Mouse (Mus musculus): ENCODE measurements at regions not wholly inside any gene's neighbourhood (a gene's known extent, or its start where the extent isn't known, plus 50 kb on each side); places are given as distances from the start of the nearest gene placed in this dataset.

GRCm38 (mm10) chr1:77663345-77663744 is 148.5 kb upstream of the Epha4 start:
- Histone ChIP-seq H3K4me2 (ENCODE audit: low read depth, low read length) (no peak overlapping the region), H3K9me3 (replicated peaks; ENCODE audit: control insufficient read depth, low read length) (no peaks in the 10 kb centered on the region), H3K4me3 (ENCODE audit: low read depth, low read length) (no peak overlapping the region), H3K36me3 (ENCODE audit: control insufficient read depth, insufficient read depth) (no peaks in the 10 kb centered on the region), H3K27me3 (ENCODE audit: control insufficient read depth, insufficient read depth, low read depth, low read length) (no peaks in the 10 kb centered on the region), H3K27ac (ENCODE audit: low read length) (no peak overlapping the region), H3K9ac (ENCODE audit: low read depth, low read length) (no peak overlapping the region), H3K4me1 (ENCODE audit: control insufficient read depth, low read depth, low read length) (no peaks in the 10 kb centered on the region)
- 67% methylated on average over 7 of the region's 7 CpGs for WGBS (ENCODE audit: insufficient replicate concordance)
- no peak for ATAC-seq (ENCODE audit: low read depth)

GRCm38 (mm10) chr1:77660436-77660835 is 145.5 kb upstream of the Epha4 start:
- ATAC-seq (ENCODE audit: low read depth) = no peak
- Histone ChIP-seq H3K9me3 (replicated peaks; ENCODE audit: control insufficient read depth, low read length) (no peaks in the 10 kb centered on the region), H3K4me3 (ENCODE audit: low read depth, low read length) (no peak overlapping the region), H3K4me2 (ENCODE audit: low read depth, low read length) (no peak overlapping the region), H3K27me3 (ENCODE audit: control insufficient read depth, insufficient read depth, low read depth, low read length) (no peaks in the 10 kb centered on the region), H3K27ac (ENCODE audit: low read length) (no peak overlapping the region), H3K9ac (ENCODE audit: low read depth, low read length) (no peak overlapping the region), H3K36me3 (ENCODE audit: control insufficient read depth, insufficient read depth) (no peaks in the 10 kb centered on the region), H3K4me1 (ENCODE audit: control insufficient read depth, low read depth, low read length) (no peaks in the 10 kb centered on the region)

GRCm38 (mm10) chr1:77637025-77637424 is 122.1 kb upstream of the Epha4 start:
- H3K4me1 ChIP-seq (ENCODE audit: control insufficient read depth, low read depth, low read length) = no peaks in the 10 kb centered on the region
- H3K4me3 ChIP-seq (ENCODE audit: low read depth, low read length) = no peak overlapping the region
- H3K9me3 ChIP-seq (replicated peaks; ENCODE audit: control insufficient read depth, low read length) = no peaks in the 10 kb centered on the region
- WGBS (ENCODE audit: insufficient replicate concordance) = 59% methylated on average over 3 of the region's 3 CpGs
- no peak for ATAC-seq (ENCODE audit: low read depth)
- no peaks in the 10 kb centered on the region for H3K27me3 ChIP-seq (ENCODE audit: control insufficient read depth, insufficient read depth, low read depth, low read length)
- no peak overlapping the region for H3K9ac ChIP-seq (ENCODE audit: low read depth, low read length)
- H3K27ac ChIP-seq (ENCODE audit: low read length) = no peak overlapping the region
- no peak overlapping the region for H3K4me2 ChIP-seq (ENCODE audit: low read depth, low read length)
- H3K36me3 ChIP-seq (ENCODE audit: control insufficient read depth, insufficient read depth) = no peaks in the 10 kb centered on the region

- no peak for ATAC-seq (ENCODE audit: low read depth)
- no peak overlapping the region for H3K27ac ChIP-seq (ENCODE audit: low read length)
- no peak overlapping the region for H3K9ac ChIP-seq (ENCODE audit: low read depth, low read length)
- H3K36me3 ChIP-seq (ENCODE audit: control insufficient read depth, insufficient read depth) = no peaks in the 10 kb centered on the region
- no peaks in the 10 kb centered on the region for H3K4me1 ChIP-seq (ENCODE audit: control insufficient read depth, low read depth, low read length)
- H3K9me3 ChIP-seq (replicated peaks; ENCODE audit: control insufficient read depth, low read length) = no peaks in the 10 kb centered on the region
- no peaks in the 10 kb centered on the region for H3K27me3 ChIP-seq (ENCODE audit: control insufficient read depth, insufficient read depth, low read depth, low read length)
- H3K4me3 ChIP-seq (ENCODE audit: low read depth, low read length) = no peak overlapping the region
- 45% methylated on average over 9 of the region's 9 CpGs for WGBS (ENCODE audit: insufficient replicate concordance)
- H3K4me2 ChIP-seq (ENCODE audit: low read depth, low read length) = no peak overlapping the region
These were observed 114.8 kb upstream of the Epha4 start for GRCm38 (mm10) chr1:77629496-77630281.

GRCm38 (mm10) chr1:77628861-77629260 is 114.0 kb upstream of the Epha4 start:
- H3K4me3 ChIP-seq (ENCODE audit: low read depth, low read length) = no peak overlapping the region
- no peaks in the 10 kb centered on the region for H3K9me3 ChIP-seq (replicated peaks; ENCODE audit: control insufficient read depth, low read length)
- no peaks in the 10 kb centered on the region for H3K4me1 ChIP-seq (ENCODE audit: control insufficient read depth, low read depth, low read length)
- no peak overlapping the region for H3K27ac ChIP-seq (ENCODE audit: low read length)
- no peaks in the 10 kb centered on the region for H3K27me3 ChIP-seq (ENCODE audit: control insufficient read depth, insufficient read depth, low read depth, low read length)
- no peaks in the 10 kb centered on the region for H3K36me3 ChIP-seq (ENCODE audit: control insufficient read depth, insufficient read depth)
- ATAC-seq (ENCODE audit: low read depth) = no peak
- WGBS (ENCODE audit: insufficient replicate concordance) = 57% methylated on average over 4 of the region's 4 CpGs
- H3K4me2 ChIP-seq (ENCODE audit: low read depth, low read length) = no peak overlapping the region
- H3K9ac ChIP-seq (ENCODE audit: low read depth, low read length) = no peak overlapping the region

- Histone ChIP-seq H3K4me3 (ENCODE audit: low read depth, low read length) (no peak overlapping the region), H3K27me3 (ENCODE audit: control insufficient read depth, insufficient read depth, low read depth, low read length) (no peaks in the 10 kb centered on the region), H3K9ac (ENCODE audit: low read depth, low read length) (no peak overlapping the region), H3K4me1 (ENCODE audit: control insufficient read depth, low read depth, low read length) (no peaks in the 10 kb centered on the region), H3K4me2 (ENCODE audit: low read depth, low read length) (no peak overlapping the region), H3K27ac (ENCODE audit: low read length) (no peak overlapping the region), H3K9me3 (replicated peaks; ENCODE audit: control insufficient read depth, low read length) (no peaks in the 10 kb centered on the region), H3K36me3 (ENCODE audit: control insufficient read depth, insufficient read depth) (no peaks in the 10 kb centered on the region)
- WGBS (ENCODE audit: insufficient replicate concordance) = 69% methylated on average over 8 of the region's 8 CpGs
- no peak for ATAC-seq (ENCODE audit: low read depth)
These were observed 102.6 kb upstream of the Epha4 start for GRCm38 (mm10) chr1:77617490-77617889.

GRCm38 (mm10) chr1:77600509-77600908 is 85.6 kb upstream of the Epha4 start:
- Histone ChIP-seq H3K36me3 (ENCODE audit: control insufficient read depth, insufficient read depth) (no peaks in the 10 kb centered on the region), H3K4me3 (ENCODE audit: low read depth, low read length) (no peak overlapping the region), H3K9me3 (replicated peaks; ENCODE audit: control insufficient read depth, low read length) (no peaks in the 10 kb centered on the region), H3K9ac (ENCODE audit: low read depth, low read length) (no peak overlapping the region), H3K27ac (ENCODE audit: low read length) (no peak overlapping the region), H3K4me2 (ENCODE audit: low read depth, low read length) (no peak overlapping the region), H3K27me3 (ENCODE audit: control insufficient read depth, insufficient read depth, low read depth, low read length) (no peaks in the 10 kb centered on the region), H3K4me1 (ENCODE audit: control insufficient read depth, low read depth, low read length) (no peaks in the 10 kb centered on the region)
- no peak for ATAC-seq (ENCODE audit: low read depth)
- WGBS (ENCODE audit: insufficient replicate concordance) = 56% methylated on average over 5 of the region's 5 CpGs

GRCm38 (mm10) chr1:77592649-77593048 is 77.8 kb upstream of the Epha4 start:
- no peak for ATAC-seq (ENCODE audit: low read depth)
- H3K27ac ChIP-seq (ENCODE audit: low read length) = no peak overlapping the region
- H3K4me3 ChIP-seq (ENCODE audit: low read depth, low read length) = no peak overlapping the region
- H3K4me1 ChIP-seq (ENCODE audit: control insufficient read depth, low read depth, low read length) = no peaks in the 10 kb centered on the region
- H3K9ac ChIP-seq (ENCODE audit: low read depth, low read length) = no peak overlapping the region
- no peaks in the 10 kb centered on the region for H3K36me3 ChIP-seq (ENCODE audit: control insufficient read depth, insufficient read depth)
- no peaks in the 10 kb centered on the region for H3K9me3 ChIP-seq (replicated peaks; ENCODE audit: control insufficient read depth, low read length)
- no peaks in the 10 kb centered on the region for H3K27me3 ChIP-seq (ENCODE audit: control insufficient read depth, insufficient read depth, low read depth, low read length)
- H3K4me2 ChIP-seq (ENCODE audit: low read depth, low read length) = no peak overlapping the region
- 59% methylated on average over 4 of the region's 4 CpGs for WGBS (ENCODE audit: insufficient replicate concordance)

- H3K36me3 ChIP-seq (ENCODE audit: control insufficient read depth, insufficient read depth) = no peaks in the 10 kb centered on the region
- H3K27ac ChIP-seq (ENCODE audit: low read length) = no peak overlapping the region
- ATAC-seq (ENCODE audit: low read depth) = no peak
- 60% methylated on average over 7 of the region's 7 CpGs for WGBS (ENCODE audit: insufficient replicate concordance)
- no peaks in the 10 kb centered on the region for H3K4me1 ChIP-seq (ENCODE audit: control insufficient read depth, low read depth, low read length)
- H3K9me3 ChIP-seq (replicated peaks; ENCODE audit: control insufficient read depth, low read length) = no peaks in the 10 kb centered on the region
- no peaks in the 10 kb centered on the region for H3K27me3 ChIP-seq (ENCODE audit: control insufficient read depth, insufficient read depth, low read depth, low read length)
- H3K4me3 ChIP-seq (ENCODE audit: low read depth, low read length) = no peak overlapping the region
- no peak overlapping the region for H3K9ac ChIP-seq (ENCODE audit: low read depth, low read length)
- no peak overlapping the region for H3K4me2 ChIP-seq (ENCODE audit: low read depth, low read length)
These were observed 77.4 kb upstream of the Epha4 start for GRCm38 (mm10) chr1:77592248-77592647.
